Mouse (Mus musculus) G1E-ER4 (cell line): ENCODE results near the gene Ptbp3. TPM values are rescaled to one million over a fixed set of nuclear protein-coding genes. Genes with fewer than 3 reads are reported as not detected.

ENCODE experiments used
- GATA1 ChIP-seq: IDR thresholded peaks from one replicate; pipeline ENCODE4 v1.8.0; 2012; ENCODE audit warnings: low read length, inconsistent platforms
- polyA plus RNA-seq: library from polyadenylated mRNA; stranded (reverse); fragments of >175 nt; gene quantifications from 2 replicates; pipeline ENCODE4 v1.2.3, GENCODE M21; 2012

Gene Ptbp3
- polyA plus RNA-seq, 1 experiment: 94.6 TPM

DNA sequence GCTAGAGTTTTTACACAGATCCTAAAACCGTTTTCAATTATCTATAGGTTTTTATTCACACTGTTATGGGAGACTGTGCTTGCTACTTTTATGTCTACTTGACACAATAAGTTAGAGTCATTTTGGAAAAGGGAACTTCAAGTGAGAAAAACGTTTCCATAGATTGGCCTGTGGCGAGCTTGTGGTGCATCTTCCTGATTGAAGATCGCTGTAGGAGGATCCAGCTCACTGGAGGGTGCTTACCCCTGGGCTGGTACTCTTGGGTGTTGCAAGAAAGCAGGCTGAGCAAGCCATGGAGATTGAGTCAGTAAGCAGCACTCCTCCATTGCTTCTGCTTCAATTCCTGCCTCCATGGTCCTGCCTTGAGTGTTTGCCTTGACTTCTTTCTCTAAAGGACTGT lies 113.2 kb downstream of the Ptbp3 start:
- no peak for TF ChIP-seq GATA1

- no peak for TF ChIP-seq GATA1
Measured at GRCm38 (mm10) chr4:59434039-59434438, 115.1 kb downstream of the Ptbp3 start.

DNA sequence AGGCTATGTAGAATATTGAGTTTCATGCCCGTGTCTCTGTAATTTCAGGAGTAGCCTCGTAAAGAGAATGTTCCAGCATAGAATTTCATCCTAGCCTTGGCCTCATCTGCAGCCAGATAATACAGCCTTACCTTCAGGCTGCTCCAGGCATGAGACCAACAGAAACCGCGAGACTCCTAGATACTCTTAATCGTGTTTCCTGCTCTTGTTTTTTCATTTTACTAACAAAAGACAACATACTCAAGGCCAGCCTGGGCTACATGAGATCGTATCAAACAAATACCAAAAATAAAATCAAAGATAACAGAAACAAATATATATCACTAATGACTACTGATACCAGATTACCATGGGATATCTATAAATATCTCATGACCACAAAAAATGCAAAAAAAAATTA lies 120.0 kb downstream of the Ptbp3 start:
- TF ChIP-seq GATA1: no peak

DNA sequence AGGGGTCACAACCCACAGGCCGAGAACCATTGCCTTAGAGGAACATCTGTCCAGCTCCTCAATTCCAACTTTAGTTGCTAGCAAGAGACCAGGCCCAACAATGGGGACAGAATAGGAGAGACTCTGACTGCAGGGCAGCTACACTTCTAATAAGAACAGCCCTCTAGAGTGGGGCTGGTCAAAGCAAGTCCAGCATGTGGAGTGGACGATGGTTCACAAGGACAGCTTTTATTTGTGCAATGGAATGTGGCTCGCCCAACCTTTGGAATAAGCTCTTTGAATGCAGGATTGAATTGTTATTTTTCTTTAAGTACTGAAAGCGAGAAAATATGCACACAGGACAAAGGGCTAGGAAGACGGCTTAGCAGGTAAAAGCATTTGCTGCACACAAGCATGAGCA lies 122.7 kb downstream of the Ptbp3 start:
- no peak for TF ChIP-seq GATA1

DNA sequence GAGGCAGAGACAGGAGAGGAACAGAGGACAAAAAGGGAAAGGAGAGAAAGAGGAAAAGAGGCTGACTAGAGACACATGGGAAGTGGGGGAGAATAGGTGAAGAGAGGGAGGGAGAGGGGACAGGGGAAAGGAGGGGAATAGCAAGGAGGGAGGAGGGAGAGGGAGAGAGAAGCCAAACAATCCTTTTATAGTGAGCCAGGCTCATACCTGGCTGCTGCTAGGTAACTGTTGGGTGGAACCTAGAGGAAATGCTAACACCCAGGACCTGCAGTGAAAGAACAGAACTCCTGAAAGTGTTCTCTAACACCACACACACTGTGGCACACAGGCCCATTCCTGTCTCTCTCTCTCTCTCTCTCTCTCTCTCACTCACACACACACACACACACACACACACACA lies 126.4 kb downstream of the Ptbp3 start:
- TF ChIP-seq GATA1: no peak

DNA sequence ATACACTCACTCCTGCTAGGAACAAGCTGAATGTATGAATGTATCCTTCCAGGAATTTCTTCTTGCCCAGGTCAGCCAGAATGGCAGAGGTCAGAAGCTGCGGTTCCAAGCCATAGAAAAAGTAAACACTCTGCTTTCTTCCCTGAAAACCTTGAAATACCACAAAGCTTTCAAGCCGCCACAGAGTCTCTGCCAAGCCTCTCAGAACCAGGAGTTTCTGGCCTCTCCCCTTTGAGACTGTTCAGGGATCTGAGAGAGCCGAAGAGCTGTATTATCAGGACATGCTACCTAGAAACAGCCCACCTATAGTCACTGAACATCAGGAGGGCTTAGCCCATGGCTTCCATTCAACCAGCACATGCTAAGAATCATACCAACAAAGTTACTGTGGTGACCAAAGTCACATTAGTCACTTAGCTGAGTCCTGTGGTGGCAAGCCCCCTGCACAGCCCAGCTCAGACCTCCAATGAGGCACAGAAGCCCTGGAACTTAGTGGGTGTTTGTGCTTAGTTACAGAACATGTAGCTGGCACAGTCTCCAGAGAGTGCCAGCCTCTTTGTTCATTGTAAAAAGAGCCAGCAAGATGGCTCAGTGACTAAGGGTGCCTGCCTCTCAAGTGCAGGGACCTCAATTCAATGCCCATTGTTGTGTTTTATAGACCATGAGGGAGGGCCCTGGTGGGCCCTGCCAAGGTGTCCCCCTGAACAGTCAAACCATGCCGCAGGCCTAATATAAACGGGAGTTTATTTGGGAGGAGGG lies 127.0 kb downstream of the Ptbp3 start:
- TF ChIP-seq GATA1: no peak

Other genes with a start within 250 kb of the Ptbp3 start
- gene Susd1, start 110.7 kb downstream of the Ptbp3 start, polyA plus RNA-seq: 2.2 and 2.8 TPM in 2 replicates
- gene Hsdl2, start 32.2 kb upstream of the Ptbp3 start, polyA plus RNA-seq: 1.8 and 2.6 TPM in 2 replicates
- 5.7 and 7.5 TPM in 2 replicates for gene E130308A19Rik, start 76.8 kb upstream of the Ptbp3 start, polyA plus RNA-seq